Mouse (Mus musculus) adrenal gland (tissue): ENCODE results near the gene Ripor2.

Source experiments
- intact Hi-C: fragments of 180-260 bp; cut with DNase I; formaldehyde crosslinking; loops from one replicate; pipeline ENCODE4 v1.15.1; 2025

Ripor2 gene

GRCm38 (mm10) chr13:24641491-24642430 is 59.8 kb downstream of the Ripor2 start:
- intact Hi-C loops: no loop called here

- intact Hi-C loops: no loop called here
Observed at GRCm38 (mm10) chr13:24645146-24645545, 63.2 kb downstream of the Ripor2 start.

DNA sequence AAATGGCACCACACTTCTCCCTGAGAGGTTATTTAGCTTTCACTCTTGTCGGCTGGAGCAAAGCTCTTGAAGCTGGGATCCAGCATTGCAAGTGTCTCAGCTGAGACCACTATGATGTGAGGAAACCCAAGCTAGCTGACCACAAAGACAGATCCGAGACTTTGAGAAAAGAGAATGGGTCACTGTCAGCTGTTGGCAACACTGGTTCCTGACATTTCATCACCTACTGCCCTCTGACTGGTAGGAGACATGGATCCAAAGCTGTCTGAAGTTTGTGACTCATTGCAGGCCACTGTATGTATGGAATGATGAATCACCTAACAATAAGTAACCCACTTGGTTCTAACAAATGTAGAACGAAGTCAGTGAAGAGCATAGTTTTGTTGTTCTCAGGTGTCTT is 64.3 kb downstream of the Ripor2 start:
- intact Hi-C loops: no loop called here

GRCm38 (mm10) chr13:24647444-24647843 is 65.5 kb downstream of the Ripor2 start:
- intact Hi-C loops: no loop called here

DNA sequence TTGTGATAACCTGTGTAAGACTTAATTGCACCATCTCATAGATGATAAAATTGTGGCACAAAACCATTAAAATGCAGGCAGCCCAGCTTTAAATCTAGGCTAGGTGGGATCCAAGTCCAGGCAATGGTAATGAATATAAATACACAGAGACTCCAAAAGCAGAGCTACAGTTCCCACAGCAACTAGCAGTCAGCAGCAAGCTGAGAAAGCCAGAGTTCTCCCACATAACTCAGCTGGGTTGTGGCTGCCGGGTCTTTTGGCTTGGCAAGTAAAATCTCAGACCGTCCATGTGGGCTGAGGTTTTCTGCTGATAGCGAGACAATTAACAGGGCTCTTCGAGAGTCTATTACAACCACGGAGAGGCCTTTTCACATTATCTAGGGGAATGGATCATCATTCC is 66.0 kb downstream of the Ripor2 start:
- intact Hi-C loops: no loop called here

DNA sequence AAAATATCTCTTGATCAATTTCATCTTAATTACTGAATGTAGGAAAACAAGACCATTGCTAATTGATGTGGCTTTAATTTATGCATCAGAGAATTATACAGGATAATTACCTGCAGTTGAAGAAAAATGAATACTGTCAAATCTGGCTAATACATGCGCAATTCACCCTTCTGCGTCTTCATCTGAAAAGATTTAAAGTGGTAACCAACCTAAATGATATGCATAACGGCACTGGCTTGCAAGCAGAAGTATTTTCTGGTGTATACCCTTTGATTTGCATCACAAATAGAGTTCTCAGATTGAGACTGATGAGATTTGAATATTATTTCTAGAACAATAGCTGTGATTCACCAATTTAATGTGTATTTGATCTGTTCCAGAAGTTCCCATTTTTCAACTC is 66.7 kb downstream of the Ripor2 start:
- intact Hi-C loops: no loop called here

DNA sequence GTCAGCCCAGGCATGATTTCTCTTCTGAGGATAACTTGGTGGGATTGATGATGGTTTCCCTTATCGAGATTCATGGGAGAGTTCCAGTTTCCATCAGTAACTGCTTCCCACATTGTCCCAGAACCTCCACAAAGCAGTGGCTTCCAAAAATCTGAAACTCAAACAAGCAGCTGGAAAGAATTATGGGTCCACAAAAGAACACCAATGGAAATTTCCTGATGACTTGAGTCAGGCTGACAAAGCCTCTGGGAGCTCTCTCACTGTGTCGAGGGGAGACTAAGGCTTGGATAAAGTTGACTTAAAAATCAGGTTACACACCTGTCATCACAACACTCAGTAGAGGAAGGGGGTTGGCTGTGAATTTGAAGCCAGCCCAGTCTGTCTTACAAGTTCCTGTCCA is 67.1 kb downstream of the Ripor2 start:
- intact Hi-C loops: no loop called here

GRCm38 (mm10) chr13:24651018-24651417 is 69.0 kb downstream of the Ripor2 start:
- intact Hi-C loops: no loop called here

DNA sequence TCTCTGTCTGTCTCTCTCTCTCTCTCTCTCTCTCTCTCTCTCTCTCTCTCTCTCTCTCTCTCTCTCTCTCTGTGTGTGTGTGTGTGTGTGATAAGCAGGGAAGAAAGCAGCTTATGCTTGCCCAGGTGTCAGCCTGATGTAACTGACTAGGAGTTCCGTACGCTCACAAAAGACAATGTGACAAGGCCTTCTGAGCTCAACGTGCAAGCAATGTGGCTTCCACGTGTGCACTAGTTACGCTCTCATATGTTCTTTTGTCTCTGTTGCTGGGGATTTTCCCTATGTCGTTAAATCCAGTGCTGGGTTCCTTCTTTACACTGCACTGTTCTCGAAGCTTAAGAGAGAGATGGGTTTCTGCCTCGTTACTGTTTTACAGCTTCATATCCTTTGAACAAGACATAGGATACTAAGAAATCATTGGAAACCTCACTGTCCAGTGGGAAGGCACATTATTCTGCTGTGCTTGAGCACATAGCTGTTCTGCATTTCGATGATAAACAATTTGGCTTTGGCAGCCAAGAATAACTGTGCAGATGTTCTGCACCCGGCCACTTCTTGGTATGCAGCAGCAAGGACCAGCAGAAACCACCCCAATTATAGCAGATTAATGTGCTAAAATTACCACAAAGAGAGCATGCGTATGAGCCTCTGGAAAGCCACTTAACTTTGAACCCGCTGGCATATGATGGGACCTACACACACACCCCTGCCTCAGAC is 73.1 kb downstream of the Ripor2 start:
- intact Hi-C loops: no loop called here

- intact Hi-C loops: no loop called here
Observed at GRCm38 (mm10) chr13:24656719-24657497, 74.9 kb downstream of the Ripor2 start.

DNA sequence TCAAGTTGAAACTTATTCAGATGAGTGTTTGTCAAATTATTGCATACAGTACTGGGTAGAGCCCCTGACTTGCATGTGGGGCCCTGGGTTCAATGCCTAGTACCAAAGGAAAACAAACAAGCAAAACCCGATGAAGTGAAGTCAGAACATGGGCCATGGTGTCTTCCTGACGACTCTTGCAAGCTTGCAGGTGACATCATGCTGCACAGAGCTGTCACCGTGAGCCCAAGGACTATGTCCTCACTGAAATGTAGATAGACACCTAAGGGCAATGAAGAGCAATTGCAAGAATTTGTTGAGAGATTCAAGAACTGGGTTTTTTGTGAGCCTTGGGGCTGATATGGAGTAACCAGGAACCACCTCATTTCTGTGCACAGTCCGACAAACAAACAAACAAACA is 84.8 kb downstream of the Ripor2 start:
- intact Hi-C loops: no loop called here

DNA sequence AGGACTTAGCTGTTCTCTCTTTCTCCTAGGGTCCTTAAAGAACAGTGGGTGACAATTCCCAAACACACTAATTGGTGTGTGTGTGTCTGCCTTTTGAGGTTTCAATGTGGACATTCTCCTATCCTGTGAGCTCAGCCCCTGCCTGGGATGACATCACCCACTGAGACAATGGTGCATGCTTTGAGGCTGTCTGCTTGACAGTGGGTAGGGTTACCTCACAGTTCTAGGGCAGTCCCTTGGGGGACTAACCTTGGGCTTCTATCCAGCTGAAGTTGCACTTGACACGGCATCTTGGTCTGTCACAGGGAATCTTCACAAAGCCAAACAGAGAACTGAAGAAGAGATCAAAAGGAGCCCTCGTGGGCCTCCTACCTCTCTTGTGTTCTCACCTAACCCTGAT is 86.6 kb downstream of the Ripor2 start:
- intact Hi-C loops: no loop called here

DNA sequence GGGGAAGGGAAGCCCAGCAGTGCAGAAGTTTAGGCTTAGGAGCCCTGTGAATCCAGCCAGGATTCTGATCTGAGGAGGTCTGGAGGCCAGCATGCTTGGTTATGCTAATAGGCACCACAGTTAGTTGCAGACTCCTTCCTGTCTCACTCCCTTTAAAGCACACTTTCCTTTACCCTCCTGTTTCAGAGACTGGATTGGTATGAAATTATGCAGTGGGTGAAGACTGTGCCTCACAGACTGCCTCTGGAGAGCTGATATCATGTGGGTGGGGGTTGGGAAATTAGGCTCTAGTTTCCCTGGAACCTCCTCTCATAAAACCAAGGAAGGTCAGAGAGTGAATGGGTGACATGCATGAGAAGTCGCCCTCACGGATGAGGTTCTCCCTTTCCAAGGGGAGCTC is 88.7 kb downstream of the Ripor2 start:
- intact Hi-C loops: no loop called here

DNA sequence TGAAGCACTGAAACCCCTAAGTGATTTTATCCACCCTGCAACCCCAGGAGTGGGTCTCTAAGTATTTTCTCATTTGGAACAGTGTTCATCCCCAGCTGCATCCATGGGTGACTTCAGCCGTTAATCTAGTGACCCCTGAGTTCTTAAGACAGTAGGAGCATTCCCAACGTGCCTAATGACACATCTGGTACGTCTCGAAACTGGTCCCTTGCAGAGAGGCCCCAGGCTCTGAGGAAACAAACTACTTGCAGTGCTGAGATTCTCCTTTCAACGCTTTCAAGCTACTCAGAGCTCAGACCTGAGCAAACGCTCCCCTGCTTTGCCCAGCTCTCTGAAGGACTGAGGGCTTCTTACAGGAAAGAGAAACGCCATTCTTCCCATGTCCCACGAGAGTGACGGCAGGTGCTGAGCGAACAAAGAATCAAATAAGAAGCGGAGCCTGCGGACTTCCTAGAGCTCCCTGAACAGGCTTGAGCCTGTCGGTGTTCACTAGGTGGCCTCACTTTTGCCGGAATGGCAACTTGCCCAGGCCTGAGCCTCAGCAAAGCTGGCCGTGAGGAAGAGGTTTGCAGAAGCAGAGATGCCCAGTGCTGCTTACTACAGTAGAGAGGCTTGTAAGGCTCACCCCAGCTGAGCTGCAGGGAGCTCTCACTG is 97.2 kb downstream of the Ripor2 start:
- intact Hi-C loops: no loop called here

- intact Hi-C loops: loop anchor here (10.0 kb wide), 1 partner anchor 56 kb away; no protein-coding TSS in a partner anchor
Observed at GRCm38 (mm10) chr13:24680951-24681350, 99.0 kb downstream of the Ripor2 start.

- intact Hi-C loops: loop anchor here (10.0 kb wide), 1 partner anchor 58 kb away; no protein-coding TSS in a partner anchor
Observed at GRCm38 (mm10) chr13:24682346-24682745, 100.4 kb downstream of the Ripor2 start.

GRCm38 (mm10) chr13:24684503-24684902 is 102.5 kb downstream of the Ripor2 start:
- intact Hi-C loops: loop anchor here (10.0 kb wide), 1 partner anchor 60 kb away; no protein-coding TSS in a partner anchor

- intact Hi-C loops: loop anchor here (2.0 to 10.0 kb wide), 4 partner anchors 61 to 204 kb away; no protein-coding TSS in a partner anchor
Observed at GRCm38 (mm10) chr13:24685846-24686245, 103.9 kb downstream of the Ripor2 start.

DNA sequence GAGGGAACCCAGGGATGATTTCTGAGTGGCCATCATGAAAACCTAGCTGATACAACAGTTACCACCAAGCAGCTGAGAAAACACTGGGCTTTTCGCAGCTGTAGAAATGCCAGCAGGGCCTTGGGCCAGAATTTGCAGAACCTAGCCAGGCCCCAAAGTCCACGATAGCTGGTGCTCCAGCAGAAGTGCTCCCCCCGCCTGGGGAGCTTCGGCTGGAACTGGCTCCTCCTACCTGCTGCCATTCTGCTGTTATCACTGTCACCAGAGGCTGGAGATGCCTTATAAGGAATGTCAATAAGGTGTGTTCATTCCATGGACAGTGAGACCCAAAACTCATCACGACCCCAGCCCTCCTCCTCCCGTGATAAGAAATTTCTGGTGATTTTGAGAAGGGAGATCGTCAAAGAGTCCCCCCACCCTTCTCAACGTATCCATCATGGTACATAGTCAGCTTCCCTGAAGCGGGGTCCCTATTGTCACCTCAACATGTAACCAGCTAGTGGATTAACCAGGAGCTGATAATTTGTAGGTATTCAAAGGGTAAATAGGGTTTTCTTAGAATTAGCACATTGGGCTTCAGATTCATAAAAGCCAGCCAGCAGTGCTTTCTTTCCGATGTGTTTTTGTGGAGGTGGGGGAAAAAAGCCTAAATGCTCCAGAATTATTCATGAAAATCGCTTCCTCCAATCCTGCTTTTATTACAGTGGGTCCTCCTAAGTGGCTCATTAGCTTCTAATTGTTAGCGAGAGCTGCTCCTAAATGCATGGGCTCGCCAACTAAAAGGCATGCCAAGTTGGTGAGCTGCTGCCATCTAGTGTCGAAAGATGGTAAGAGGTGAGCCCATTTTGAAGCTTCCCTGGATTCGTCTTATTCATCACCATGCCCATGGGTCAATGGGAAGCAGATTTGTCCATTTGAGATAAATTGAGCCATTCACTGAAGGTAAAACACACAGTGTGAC is 105.0 kb downstream of the Ripor2 start:
- intact Hi-C loops: loop anchor here (2.0 to 10.0 kb wide), 4 partner anchors 62 to 205 kb away; no protein-coding TSS in a partner anchor

- intact Hi-C loops: no loop called here
Observed at GRCm38 (mm10) chr13:24693312-24693711, 111.3 kb downstream of the Ripor2 start.
